ENCODE assay signal across 7 mouse cellular contexts in the genomic region with DNA sequence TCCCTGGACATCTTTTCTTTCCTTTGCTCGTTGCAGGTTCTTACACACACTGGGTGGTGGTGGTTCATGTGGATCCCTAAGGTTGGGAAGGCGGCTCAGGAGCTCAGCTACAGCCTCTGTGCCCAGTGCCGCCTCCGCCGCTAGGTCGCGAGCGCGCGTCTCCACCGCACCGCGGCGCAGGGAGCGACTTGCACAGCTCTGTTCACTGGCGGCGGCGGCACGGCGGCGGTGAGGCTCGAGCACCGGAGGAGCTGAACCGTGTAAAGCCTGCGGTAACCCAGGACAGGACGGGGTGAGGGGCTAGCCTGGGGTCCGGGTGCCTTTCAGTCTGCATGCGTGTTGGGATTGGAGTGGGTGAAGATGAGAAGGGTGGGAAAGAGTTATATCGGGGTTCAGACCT. TPM values are rescaled to one million over a fixed set of nuclear protein-coding genes. Genes with fewer than 3 reads are reported as not detected.
A peak's percentile ranks its signal among the peaks of the same experiment; 100 is the strongest.
DNase-seq lines count a peak whose midpoint lies in the region; ATAC-seq and TF ChIP-seq lines count a peak whose summit lies in the region.

A gene (plus strand): TSS at position 201 of the 400 bp plus-strand sequence.

- H3K9ac ChIP-seq in intestine, postnatal 0 days (ENCODE audit: low read depth, low read length): no peak within 1 kb of the TSS
- H3K9ac ChIP-seq in stomach, embryonic 15.5 days: no peak within 1 kb of the TSS

- WGBS in intestine, postnatal 0 days: 2% methylated on average over 29 of the region's 29 CpGs
- 2% methylated on average over 29 of the region's 29 CpGs for WGBS in midbrain, embryonic 10.5 days
- WGBS in stomach, embryonic 15.5 days: 1% methylated on average over 29 of the region's 29 CpGs

- 0 out of 2 replicates have a peak, but pooled peaks have one; percentile 41 for ATAC-seq in intestine, postnatal 0 days
- ATAC-seq in stomach, embryonic 15.5 days (ENCODE audit: insufficient read depth, low FRiP score, low read depth): peak; percentile 77

- peak; percentile 54 for TF ChIP-seq CTCF in intestine, postnatal 0 days (IDR thresholded peaks at IDR 0.05; ENCODE audit: low read depth)

- no peak within 1 kb of the TSS for H3K27ac ChIP-seq in intestine, postnatal 0 days (ENCODE audit: low read depth, low read length)
- no peak within 1 kb of the TSS for H3K27ac ChIP-seq in midbrain, embryonic 10.5 days (replicated peaks)
- H3K27ac ChIP-seq in stomach, embryonic 15.5 days: no peak within 1 kb of the TSS

- no peaks in the 10 kb centered on the region for H3K4me1 ChIP-seq in intestine, postnatal 0 days (replicated peaks; ENCODE audit: control insufficient read depth, insufficient read depth, low read length)
- peaks cover 19% of the 10 kb centered on the region for H3K4me1 ChIP-seq in midbrain, embryonic 10.5 days
- H3K4me1 ChIP-seq in stomach, embryonic 15.5 days: peaks cover 4% of the 10 kb centered on the region; the same call in 1 of the 2 replicates

- H3K4me3 ChIP-seq in intestine, postnatal 0 days (ENCODE audit: low read depth, low read length): peak within 1 kb of the TSS; percentile 24
- peak within 1 kb of the TSS; percentile 54 for H3K4me3 ChIP-seq in midbrain, embryonic 10.5 days
- peak within 1 kb of the TSS; percentile 31 for H3K4me3 ChIP-seq in stomach, embryonic 15.5 days (replicated peaks)

- no peaks in the 10 kb centered on the region for H3K36me3 ChIP-seq in intestine, postnatal 0 days (ENCODE audit: control insufficient read depth, insufficient read depth)
- H3K36me3 ChIP-seq in midbrain, embryonic 10.5 days: no peaks in the 10 kb centered on the region
- no peaks in the 10 kb centered on the region for H3K36me3 ChIP-seq in stomach, embryonic 15.5 days

- peak within 1 kb of the TSS; percentile 48 for H3K4me2 ChIP-seq in intestine, postnatal 0 days (replicated peaks; ENCODE audit: low read depth)
- peak within 1 kb of the TSS; percentile 51 for H3K4me2 ChIP-seq in stomach, embryonic 15.5 days

- peaks cover 29% of the 10 kb centered on the region for H3K27me3 ChIP-seq in intestine, postnatal 0 days (replicated peaks; ENCODE audit: control insufficient read depth, insufficient read depth, low read length)
- peaks cover 40% of the 10 kb centered on the region for H3K27me3 ChIP-seq in midbrain, embryonic 10.5 days (ENCODE audit: low read depth, poor library complexity, severe bottlenecking)
- peaks cover 17% of the 10 kb centered on the region for H3K27me3 ChIP-seq in stomach, embryonic 15.5 days (replicated peaks)

- H3K9me3 ChIP-seq in intestine, postnatal 0 days (ENCODE audit: control insufficient read depth): no peaks in the 10 kb centered on the region
- H3K9me3 ChIP-seq in midbrain, embryonic 10.5 days (replicated peaks): no peaks in the 10 kb centered on the region
- no peaks in the 10 kb centered on the region for H3K9me3 ChIP-seq in stomach, embryonic 15.5 days

- peak; percentile 83 for DNase-seq in adrenal gland, postnatal 14 days
- DNase-seq in cerebellum, postnatal 36 days: peak; percentile 59 to 69
- DNase-seq in frontal cortex, postnatal 36 days (ENCODE audit: low spot score in 2 of 2): peak; percentile 70 to 73
- DNase-seq in left cerebral cortex, postnatal 14 days (ENCODE audit: low spot score in 2 of 2): peak; percentile 56 to 71
- DNase-seq in midbrain, embryonic 10.5 days (ENCODE audit: low spot score): peak; percentile 77

- intact Hi-C loops in left cerebral cortex, postnatal 14 days (cut with DNase I): no loop called here

RNA-seq across cellular contexts. Expression of the gene that starts here (rescaled TPM):
- total RNA-seq in adrenal gland, postnatal 14 days (2021): 2.1 and 2.5 TPM in 2 replicates
- 0.30 and 0.38 TPM in 2 replicates for polyA plus RNA-seq in intestine, postnatal 0 days (2015; fragmentation: Nextera tagmentation; extraction: Ambion mirVana)
- 1 to 10 TPM; 3.3 to 4.7 TPM for total RNA-seq in left cerebral cortex, postnatal 14 days (2021)
- 0.09 TPM in 1 of 2 replicates, not detected in the other for polyA plus RNA-seq in midbrain, embryonic 10.5 days (2016; fragmentation: Nextera tagmentation; extraction: Ambion mirVana)
- polyA plus RNA-seq in stomach, embryonic 15.5 days (2015; fragmentation: Nextera tagmentation; extraction: Ambion mirVana): 0.15 and 0.22 TPM in 2 replicates

Comparison
In these comparisons a context has a peak if more than half of its experiments do, and no peak if none do; other contexts are left out.
1. Peak in ATAC-seq, H3K4me3 ChIP-seq and H3K4me2 ChIP-seq in intestine, postnatal 0 days; RNA of the gene not detected or under 1 TPM.
2. Peak in DNase-seq and H3K4me3 ChIP-seq in midbrain, embryonic 10.5 days; RNA of the gene not detected or under 1 TPM.
3. Peak in ATAC-seq, H3K4me3 ChIP-seq and H3K4me2 ChIP-seq in stomach, embryonic 15.5 days; RNA of the gene not detected or under 1 TPM.